Mouse (Mus musculus): ENCODE measurements around the gene Lrrc39. TPM values are rescaled to one million over a fixed set of nuclear protein-coding genes. Genes with fewer than 3 reads are reported as not detected.

The Lrrc39 gene
- total RNA-seq, 1 experiment, result 0.62 TPM

DNA sequence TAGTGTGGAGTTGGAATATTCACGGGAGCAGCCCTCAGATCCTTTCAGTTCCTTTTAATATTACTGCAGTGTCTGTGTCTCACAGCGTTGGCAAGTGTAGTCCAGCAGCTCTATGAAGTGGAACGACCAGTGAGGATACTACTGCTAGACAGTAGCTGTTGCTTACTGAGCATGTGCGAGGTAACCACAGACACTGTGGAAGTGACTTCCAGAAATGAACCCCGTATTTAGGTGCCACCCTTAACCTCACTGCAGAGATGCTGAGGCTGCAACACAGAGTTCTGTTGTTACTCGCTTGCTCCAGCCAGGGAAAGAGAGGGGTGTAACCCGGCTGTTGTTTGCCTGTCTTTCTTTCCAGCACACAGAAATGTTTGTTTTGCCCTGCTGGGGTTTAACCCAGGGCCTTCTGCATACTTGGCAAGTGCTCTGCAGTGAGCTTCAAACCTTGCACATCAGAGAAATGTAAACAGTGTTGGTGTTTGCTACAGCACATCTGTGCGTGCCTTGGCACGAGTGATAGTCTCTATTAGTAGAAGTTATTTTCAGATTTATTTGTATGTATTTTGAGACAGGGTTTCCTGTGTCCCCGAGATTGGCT is 51.6 kb downstream of the Lrrc39 start, which contains the start of gene Trmt13:
Gene Trmt13, minus strand, starts transcription at position 293 of the 598 bp plus-strand sequence.
- in situ Hi-C loops (cut with MboI; ENCODE audit: low sequenced_read_pairs in 2 of 2, unreplicated experiment in 2 of 2), result no loop called here
- H3K36me3 ChIP-seq (ENCODE audit: control insufficient read depth, insufficient read depth, low read length, poor library complexity, severe bottlenecking), result peaks cover 15% of the 10 kb centered on the region
- no peak for DNase-seq (ENCODE audit: low read depth, low spot score)

DNA sequence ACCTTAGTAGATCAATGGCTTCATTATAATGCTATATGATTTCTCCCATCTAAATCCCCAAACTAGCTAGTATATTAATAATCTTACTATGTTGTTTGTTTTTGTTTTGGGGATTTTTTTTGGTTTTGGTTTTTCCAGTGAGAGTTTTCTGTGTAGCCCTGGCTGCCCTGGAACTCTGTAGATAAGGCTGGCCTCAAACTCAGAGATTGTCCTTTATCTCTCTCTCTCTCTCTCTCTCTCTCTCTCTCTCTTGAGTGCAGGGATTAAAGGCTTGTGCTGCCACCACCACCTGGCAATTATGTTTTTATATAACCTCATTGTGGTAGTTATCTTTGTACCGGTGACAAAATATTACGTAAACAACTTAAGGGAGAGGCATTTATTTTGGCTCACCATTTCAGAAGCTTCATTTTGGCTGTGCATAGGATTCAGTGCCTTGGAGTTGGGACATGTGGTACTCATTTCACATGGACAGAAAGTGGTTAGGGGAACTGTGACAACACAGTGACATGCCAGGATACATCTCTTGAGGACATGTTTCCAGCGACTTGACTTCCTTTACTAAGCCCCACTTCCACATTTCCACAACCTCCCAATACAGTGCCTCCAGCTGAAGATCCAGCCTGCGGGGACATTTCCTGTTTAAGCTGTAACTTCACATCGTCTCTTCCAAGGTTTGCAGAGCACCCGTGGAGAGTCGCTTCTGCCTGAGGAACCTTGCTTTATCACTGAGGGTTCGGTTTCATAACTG is 52.7 kb downstream of the Lrrc39 start:
- H3K4me1 ChIP-seq (ENCODE audit: control insufficient read depth in 2 of 2, insufficient read depth in 2 of 2, low read length in 2 of 2, poor library complexity in 1 of 2), result peaks cover 0 to 3% of the 10 kb centered on the region in 2 experiments; a peak in 1 of 4 replicates
- in situ Hi-C loops (cut with MboI; ENCODE audit: low sequenced_read_pairs in 2 of 2, unreplicated experiment in 2 of 2), result no loop called here
- H3K9ac ChIP-seq (ENCODE audit: insufficient read depth, low read depth, low read length, poor library complexity, severe bottlenecking), result no peak overlapping the region
- no peaks in the 10 kb centered on the region; the same call in 1 of the 2 replicates for H3K9me3 ChIP-seq (ENCODE audit: control insufficient read depth, insufficient read depth, low read depth, low read length)
- no peak overlapping the region for H3K4me3 ChIP-seq (ENCODE audit: insufficient read depth in 1 of 2, low read depth in 1 of 2, low read length in 2 of 2, poor library complexity in 1 of 2, severe bottlenecking in 1 of 2)
- H3K27ac ChIP-seq (ENCODE audit: insufficient read depth, low read depth, low read length, poor library complexity, severe bottlenecking), result no peak overlapping the region
- no peak for TF ChIP-seq ZC3H11A (IDR thresholded peaks at IDR 0.05; ENCODE audit: borderline replicate concordance, low read depth, low read length)
- no peak for TF ChIP-seq ZNF384 (IDR thresholded peaks at IDR 0.05; ENCODE audit: low read depth, low read length)
- no peak for TF ChIP-seq CHD2 (IDR thresholded peaks at IDR 0.05; ENCODE audit: low read depth, low read length)
- no peak for TF ChIP-seq MAFK (IDR thresholded peaks at IDR 0.05; ENCODE audit: insufficient read depth, low read depth, low read length)
- no peak for TF ChIP-seq HCFC1 (IDR thresholded peaks at IDR 0.05; ENCODE audit: borderline replicate concordance, insufficient read depth, low read length)
- peaks cover 15% of the 10 kb centered on the region for H3K36me3 ChIP-seq (ENCODE audit: control insufficient read depth, insufficient read depth, low read length, poor library complexity, severe bottlenecking)
- no peak for DNase-seq (ENCODE audit: low read depth, low spot score)

More for the DNA sequence above, 51.6 kb downstream of the Lrrc39 start, which contains the start of gene Trmt13:
- no peak for TF ChIP-seq HCFC1 (IDR thresholded peaks at IDR 0.05; ENCODE audit: borderline replicate concordance, insufficient read depth, low read length)
- TF ChIP-seq MAFK (IDR thresholded peaks at IDR 0.05; ENCODE audit: insufficient read depth, low read depth, low read length), result no peak
- no peak for TF ChIP-seq CHD2 (IDR thresholded peaks at IDR 0.05; ENCODE audit: low read depth, low read length)
- TF ChIP-seq ZNF384 (IDR thresholded peaks at IDR 0.05; ENCODE audit: low read depth, low read length), result no peak
- no peak for TF ChIP-seq ZC3H11A (IDR thresholded peaks at IDR 0.05; ENCODE audit: borderline replicate concordance, low read depth, low read length)
- H3K4me1 ChIP-seq (ENCODE audit: control insufficient read depth in 2 of 2, insufficient read depth in 2 of 2, low read length in 2 of 2, poor library complexity in 1 of 2), result no peaks in the 10 kb centered on the region
- H3K9me3 ChIP-seq (ENCODE audit: control insufficient read depth, insufficient read depth, low read depth, low read length), result no peaks in the 10 kb centered on the region; the same call in 1 of the 2 replicates
- no peak within 1 kb of the TSS for H3K4me3 ChIP-seq (ENCODE audit: insufficient read depth in 1 of 2, low read depth in 1 of 2, low read length in 2 of 2, poor library complexity in 1 of 2, severe bottlenecking in 1 of 2)
- no peak within 1 kb of the TSS for H3K27ac ChIP-seq (ENCODE audit: insufficient read depth, low read depth, low read length, poor library complexity, severe bottlenecking)
- H3K9ac ChIP-seq (ENCODE audit: insufficient read depth, low read depth, low read length, poor library complexity, severe bottlenecking), result no peak within 1 kb of the TSS

DNA sequence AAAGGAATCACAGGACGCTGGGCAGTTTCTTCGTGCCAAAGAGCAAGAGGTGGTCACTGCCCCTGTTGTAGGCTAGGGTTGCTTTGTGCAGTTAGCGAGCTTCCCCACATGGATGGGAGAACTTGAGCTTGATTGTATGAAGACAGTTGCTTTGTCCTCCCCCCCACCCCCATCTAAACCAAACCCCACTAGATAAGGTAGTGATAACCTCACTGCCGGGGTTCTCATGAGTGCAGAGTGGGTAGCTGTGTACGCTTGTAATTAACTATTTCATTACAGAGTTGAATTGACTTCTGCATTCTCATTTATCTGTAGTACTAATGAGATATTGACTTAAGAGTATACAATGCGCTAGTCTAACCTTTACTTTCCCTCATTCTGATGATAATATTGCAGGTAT is 56.1 kb downstream of the Lrrc39 start:
- H3K36me3 ChIP-seq (ENCODE audit: control insufficient read depth, insufficient read depth, low read length, poor library complexity, severe bottlenecking), result peaks cover 14% of the 10 kb centered on the region

DNA sequence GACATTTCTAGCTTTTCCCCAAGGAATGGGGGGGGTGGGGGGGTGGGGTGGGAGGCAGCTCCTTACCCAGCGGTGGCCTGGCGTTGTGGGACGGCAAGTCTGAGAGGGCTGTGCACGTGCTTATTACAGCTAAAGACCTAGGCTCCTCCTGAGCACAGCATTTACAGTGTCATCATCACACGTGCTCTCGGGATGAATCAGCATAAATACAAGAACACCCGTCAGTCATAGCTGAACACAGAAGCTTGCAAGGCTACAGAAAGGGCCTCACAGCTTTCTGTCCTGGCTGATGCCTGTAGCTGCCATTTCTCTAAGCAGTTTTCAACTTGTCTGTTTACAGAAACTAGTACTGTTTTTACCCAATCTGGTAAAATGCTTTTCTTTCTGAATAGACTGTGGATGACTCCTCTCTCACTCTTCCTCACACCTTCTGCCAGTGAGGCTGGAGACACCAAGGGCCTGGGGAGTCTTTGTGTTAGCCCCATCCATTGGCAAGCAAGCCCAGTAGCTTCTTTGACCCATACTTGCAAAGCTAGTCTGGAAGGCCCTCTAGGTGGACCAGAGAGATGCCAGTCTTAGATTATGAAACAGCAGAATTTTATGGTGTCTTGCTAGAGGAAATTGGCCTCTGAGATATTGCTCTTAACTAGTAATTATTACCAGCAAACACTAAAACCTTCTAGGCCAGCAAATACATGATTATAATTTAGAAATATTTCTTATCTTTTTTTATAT is 58.0 kb downstream of the Lrrc39 start:
- TF ChIP-seq CHD2 (IDR thresholded peaks at IDR 0.05; ENCODE audit: low read depth, low read length) (no peak), MAFK (IDR thresholded peaks at IDR 0.05; ENCODE audit: insufficient read depth, low read depth, low read length) (peak; percentile 59), ZC3H11A (IDR thresholded peaks at IDR 0.05; ENCODE audit: borderline replicate concordance, low read depth, low read length) (no peak)
- in situ Hi-C loops (cut with MboI; ENCODE audit: low sequenced_read_pairs in 2 of 2, unreplicated experiment in 2 of 2), result no loop called here
- H3K9me3 ChIP-seq (ENCODE audit: control insufficient read depth, insufficient read depth, low read depth, low read length), result no peaks in the 10 kb centered on the region; the same call in 1 of the 2 replicates
- DNase-seq (ENCODE audit: low read depth, low spot score), result no peak
- H3K36me3 ChIP-seq (ENCODE audit: control insufficient read depth, insufficient read depth, low read length, poor library complexity, severe bottlenecking), result peaks cover 7% of the 10 kb centered on the region
- peaks cover 0 to 12% of the 10 kb centered on the region in 2 experiments; a peak in 1 of 4 replicates for H3K4me1 ChIP-seq (ENCODE audit: control insufficient read depth in 2 of 2, insufficient read depth in 2 of 2, low read length in 2 of 2, poor library complexity in 1 of 2)
- no peak overlapping the region; the same call in 1 of the 2 replicates for H3K27ac ChIP-seq (ENCODE audit: insufficient read depth, low read depth, low read length, poor library complexity, severe bottlenecking)
- peak overlapping the region; percentile 30; the same call in 1 of the 2 replicates for H3K9ac ChIP-seq (ENCODE audit: insufficient read depth, low read depth, low read length, poor library complexity, severe bottlenecking)
- no peak overlapping the region for H3K4me3 ChIP-seq (ENCODE audit: insufficient read depth in 1 of 2, low read depth in 1 of 2, low read length in 2 of 2, poor library complexity in 1 of 2, severe bottlenecking in 1 of 2)

More for the DNA sequence above, 56.1 kb downstream of the Lrrc39 start:
- Histone ChIP-seq H3K9ac (ENCODE audit: insufficient read depth, low read depth, low read length, poor library complexity, severe bottlenecking) (no peak overlapping the region), H3K9me3 (ENCODE audit: control insufficient read depth, insufficient read depth, low read depth, low read length) (no peaks in the 10 kb centered on the region; the same call in 1 of the 2 replicates), H3K4me3 (ENCODE audit: insufficient read depth in 1 of 2, low read depth in 1 of 2, low read length in 2 of 2, poor library complexity in 1 of 2, severe bottlenecking in 1 of 2) (no peak overlapping the region), H3K27ac (ENCODE audit: insufficient read depth, low read depth, low read length, poor library complexity, severe bottlenecking) (no peak overlapping the region), H3K4me1 (ENCODE audit: control insufficient read depth in 2 of 2, insufficient read depth in 2 of 2, low read length in 2 of 2, poor library complexity in 1 of 2) (peaks cover 0 to 12% of the 10 kb centered on the region in 2 experiments; a peak in 1 of 4 replicates)
- in situ Hi-C loops (cut with MboI; ENCODE audit: low sequenced_read_pairs in 2 of 2, unreplicated experiment in 2 of 2), result no loop called here
- no peak for TF ChIP-seq ZNF384 (IDR thresholded peaks at IDR 0.05; ENCODE audit: low read depth, low read length)
- no peak for TF ChIP-seq CHD2 (IDR thresholded peaks at IDR 0.05; ENCODE audit: low read depth, low read length)
- TF ChIP-seq ZC3H11A (IDR thresholded peaks at IDR 0.05; ENCODE audit: borderline replicate concordance, low read depth, low read length), result no peak
- no peak for TF ChIP-seq HCFC1 (IDR thresholded peaks at IDR 0.05; ENCODE audit: borderline replicate concordance, insufficient read depth, low read length)
- no peak for TF ChIP-seq MAFK (IDR thresholded peaks at IDR 0.05; ENCODE audit: insufficient read depth, low read depth, low read length)
- no peak for DNase-seq (ENCODE audit: low read depth, low spot score)
